Mouse (Mus musculus) cerebellum, postnatal 36 days (tissue): ENCODE data around the gene Rexo5.

ENCODE experiments used
- DNase-seq, 2 experiments: peaks; one replicate each; pipeline ENCODE4 v3.0.0; 2021 to 2022; ENCODE audit warnings: mixed read lengths in 2 of 2

The Rexo5 gene

GRCm38 (mm10) chr7:119894818-119895544 is 101.2 kb downstream of the Rexo5 start:
- DNase-seq = no peak

GRCm38 (mm10) chr7:119895639-119896512 is 102.1 kb downstream of the Rexo5 start, which contains the start of the genes Lyrm1 and Dcun1d3:
Gene Lyrm1, plus strand, starts transcription at chr7:119895861.
Gene Dcun1d3, minus strand, starts transcription at chr7:119896298.
- peak; percentile 95 to 97 for DNase-seq

GRCm38 (mm10) chr7:119897521-119898109 is 103.8 kb downstream of the Rexo5 start:
- no peak for DNase-seq

GRCm38 (mm10) chr7:119898247-119898856 is 104.5 kb downstream of the Rexo5 start:
- no peak for DNase-seq
